Mouse (Mus musculus): ENCODE measurements around the gene Eif2b1.

GRCm38 (mm10) chr5:124539905-124540304, 39.0 kb downstream of the Eif2b1 start:
- TF ChIP-seq CTCF (conservative IDR thresholded peaks at IDR 0.05; ENCODE audit: low read length) = no peak
- no peak for TF ChIP-seq NANOG (IDR thresholded peaks at IDR 0.05; ENCODE audit: borderline replicate concordance, low read length)
- TF ChIP-seq POU5F1 (IDR thresholded peaks at IDR 0.05; ENCODE audit: borderline replicate concordance, low read length) = no peak
